Mouse (Mus musculus) frontal cortex, postnatal 25 days (tissue): Measurements from ENCODE around the gene Plxdc1.

Experiments
- DNase-seq, 2 experiments: peaks; one replicate each; pipeline ENCODE4 v3.0.0; 2022; ENCODE audit warnings: low spot score in 2 of 2

Gene Plxdc1

DNA sequence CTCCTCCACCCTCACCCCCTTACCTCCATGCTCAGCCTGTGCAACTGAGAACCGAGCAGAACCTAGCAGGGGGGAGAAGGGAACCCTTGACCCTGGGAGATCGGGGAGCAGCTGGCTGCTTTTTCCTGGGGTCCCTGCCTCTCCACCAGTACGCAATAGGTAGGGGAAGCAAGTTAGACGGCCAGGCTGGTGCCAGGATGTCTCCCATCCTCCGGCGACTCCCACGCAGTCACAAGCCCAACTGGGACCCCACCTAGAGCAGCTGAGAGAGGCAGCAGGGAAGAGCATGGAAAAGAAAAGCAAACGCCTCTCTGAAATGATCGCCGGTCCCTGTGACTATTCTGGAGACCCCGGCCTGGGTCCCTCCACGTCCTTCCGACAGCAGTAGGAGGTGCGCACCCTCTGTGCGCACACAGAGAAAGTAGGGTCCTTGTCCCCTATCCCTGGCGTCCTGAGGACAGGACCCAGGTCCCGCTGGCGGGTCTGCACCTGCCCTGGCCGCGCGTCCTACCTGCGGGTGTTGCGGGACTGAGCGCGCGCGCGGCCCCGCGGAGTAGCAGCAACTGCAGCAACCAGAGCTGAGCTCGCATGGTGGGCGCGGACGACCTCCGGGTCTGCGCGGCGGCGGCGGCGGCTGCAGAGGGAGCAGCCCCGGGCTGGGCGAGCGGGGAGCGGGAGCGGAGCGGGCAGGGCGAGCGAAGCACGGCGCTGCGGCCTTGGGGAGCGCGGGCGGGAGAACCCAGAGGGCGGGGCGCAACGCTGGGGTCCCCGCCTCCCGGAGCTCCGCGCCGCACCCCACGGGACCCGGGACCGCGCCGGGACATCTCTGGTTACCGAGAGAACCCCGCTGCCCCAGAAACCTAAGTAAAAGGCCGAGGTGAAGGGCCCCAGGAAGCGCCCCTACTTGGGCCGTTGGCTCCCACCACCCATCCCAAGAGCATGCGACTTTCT lies at the start of gene Plxdc1:
Plxdc1 (minus strand) TSS at position 718 of the 951 bp plus-strand sequence.
- no peak for DNase-seq

GRCm38 (mm10) chr11:98035977-98036377 lies 49.7 kb upstream of the Plxdc1 start:
- no peak for DNase-seq

- no peak for DNase-seq
Observed at GRCm38 (mm10) chr11:98034840-98035239, 48.6 kb upstream of the Plxdc1 start.

GRCm38 (mm10) chr11:98034061-98034460 lies 47.8 kb upstream of the Plxdc1 start:
- no peak for DNase-seq

- DNase-seq = peak; percentile 79 to 82
Observed at GRCm38 (mm10) chr11:98031443-98031770, 45.2 kb upstream of the Plxdc1 start.

DNA sequence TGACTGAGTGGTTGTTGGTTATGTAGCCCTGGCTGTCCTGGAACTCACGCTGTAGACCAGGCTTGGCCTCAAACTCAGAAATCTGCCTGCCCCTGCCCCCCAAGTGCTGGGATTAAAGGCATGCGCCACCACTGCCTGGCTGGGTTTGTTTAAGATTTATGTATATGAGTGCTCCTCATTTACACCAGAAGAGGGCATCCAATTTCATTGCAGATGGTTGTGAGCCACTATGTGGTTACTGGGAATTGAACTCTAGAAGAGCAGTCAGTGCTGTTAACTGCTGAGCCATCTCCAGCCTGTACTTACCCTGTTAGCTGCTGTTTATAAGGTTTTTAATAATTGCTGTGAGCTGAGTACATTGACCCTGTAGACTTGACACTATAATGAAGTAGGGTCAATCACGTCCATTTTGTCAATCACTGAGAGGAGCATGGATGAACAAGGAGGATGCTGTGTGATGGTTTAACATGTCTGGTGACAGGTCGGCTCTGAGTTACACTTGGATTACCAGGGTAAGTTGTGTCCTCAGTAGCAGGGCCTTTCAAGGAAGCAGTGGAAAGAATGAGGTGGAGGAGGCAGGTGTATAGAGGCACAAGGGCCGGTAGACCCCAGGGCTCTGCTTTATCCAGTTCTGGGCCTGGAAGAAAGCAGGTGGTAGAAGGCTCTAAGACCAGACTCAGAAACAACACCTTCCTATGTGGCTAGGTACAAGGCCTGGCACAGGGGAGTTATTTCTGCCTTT lies 44.6 kb upstream of the Plxdc1 start:
- DNase-seq = no peak

DNA sequence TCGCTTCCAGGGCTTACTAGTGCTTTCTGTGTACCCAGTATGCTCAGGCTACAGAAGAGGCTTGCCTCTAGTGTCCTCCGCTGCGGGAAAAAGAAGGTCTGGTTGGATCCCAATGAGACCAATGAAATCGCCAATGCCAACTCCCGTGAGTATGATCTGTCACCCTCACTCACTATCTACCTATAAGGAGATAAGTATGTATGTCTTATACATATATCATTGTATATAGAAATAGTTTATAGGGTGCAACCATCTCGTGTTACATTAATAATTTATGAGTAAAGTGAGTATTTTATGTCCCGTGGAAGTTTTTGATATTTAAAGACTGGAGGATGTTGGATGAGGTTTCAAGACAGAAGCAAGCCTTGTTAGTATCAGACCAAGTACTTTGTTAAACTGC lies 41.5 kb upstream of the Plxdc1 start:
- no peak for DNase-seq

DNA sequence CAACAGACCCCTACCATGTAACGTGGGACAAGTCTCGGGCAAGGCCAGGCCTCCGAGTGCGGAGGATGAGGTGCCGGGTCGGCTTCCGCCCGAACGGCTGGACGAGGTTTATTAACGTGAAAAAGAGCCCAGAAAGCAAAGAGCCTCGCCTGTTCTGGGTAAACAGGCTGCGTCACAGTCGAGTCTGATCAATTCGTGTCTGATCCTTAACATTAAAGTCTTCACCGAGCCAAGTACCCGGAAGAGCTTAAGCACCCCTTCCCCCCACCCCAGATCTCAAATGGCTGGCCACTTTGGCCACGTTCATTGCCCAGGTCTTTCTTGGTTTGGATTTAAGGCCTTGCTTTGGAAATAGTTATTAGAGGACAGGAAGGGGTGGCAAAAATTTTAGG lies 41.0 kb upstream of the Plxdc1 start:
- no peak for DNase-seq

DNA sequence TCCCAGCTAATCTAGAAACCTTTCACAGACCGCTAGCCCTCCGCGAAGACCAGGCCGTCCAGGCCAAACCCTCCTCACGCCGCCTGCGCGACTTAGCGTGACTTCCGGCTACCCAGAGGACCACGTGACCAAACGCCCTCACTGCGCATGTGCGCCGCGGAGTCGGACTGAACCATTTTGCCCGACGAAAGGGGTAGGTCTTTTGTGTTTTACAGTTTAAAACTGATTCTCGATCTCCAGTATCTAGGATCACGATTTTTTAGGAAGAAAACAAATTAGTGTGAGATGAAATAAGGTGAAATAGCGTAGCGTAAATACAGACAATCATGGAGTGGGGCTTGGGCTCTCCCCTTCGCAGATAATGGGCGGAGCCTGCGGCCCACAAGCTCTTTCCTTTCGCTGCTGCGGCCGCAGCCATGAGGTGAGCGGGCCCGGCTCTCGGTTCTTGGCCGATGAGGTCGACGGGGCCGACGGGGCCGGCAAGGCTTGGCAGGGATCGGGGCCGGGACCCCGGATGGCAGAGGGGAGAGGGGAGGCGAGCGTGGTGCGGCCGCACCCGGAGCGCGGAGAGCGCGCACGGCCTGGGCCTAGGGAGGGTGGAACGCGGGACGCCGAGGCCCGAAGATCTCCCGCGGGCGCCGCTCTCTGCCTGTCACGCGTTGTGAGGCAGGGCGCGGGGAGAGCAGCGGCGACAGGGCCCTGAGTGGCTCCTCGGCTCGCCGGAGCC lies 40.5 kb upstream of the Plxdc1 start, which contains the start of gene Rpl19:
Rpl19 (plus strand) TSS at position 141 of the 727 bp plus-strand sequence.
- DNase-seq = peak; percentile 82 to 92

DNA sequence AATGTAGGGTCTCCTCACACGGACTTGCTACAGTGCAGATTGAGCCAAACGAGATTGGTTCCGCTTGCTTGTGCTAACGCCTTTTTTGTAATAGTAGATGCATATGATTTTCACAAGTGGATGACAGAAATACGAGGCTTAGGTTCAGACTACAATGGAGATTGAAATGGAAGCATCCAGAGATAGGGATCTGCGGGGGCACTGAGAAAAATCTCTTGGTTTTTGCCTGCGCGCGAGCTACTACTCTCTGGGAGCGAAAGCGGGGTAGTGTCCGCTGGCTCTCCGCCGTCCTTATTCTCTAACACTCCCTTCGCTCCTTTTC lies 40.0 kb upstream of the Plxdc1 start:
- no peak for DNase-seq

- DNase-seq = no peak
Observed at GRCm38 (mm10) chr11:98024516-98024915, 38.3 kb upstream of the Plxdc1 start.

- DNase-seq = no peak
Observed at GRCm38 (mm10) chr11:98022555-98023371, 36.5 kb upstream of the Plxdc1 start, which contains the start of gene Cacnb1. Gene Cacnb1 (minus strand): TSS chr11:98023034.

- no peak for DNase-seq
Observed at GRCm38 (mm10) chr11:98022253-98022554, 36.0 kb upstream of the Plxdc1 start.

- DNase-seq = no peak
Observed at GRCm38 (mm10) chr11:98021565-98022252, 35.5 kb upstream of the Plxdc1 start.

- no peak for DNase-seq
Observed at GRCm38 (mm10) chr11:98021118-98021517, 34.9 kb upstream of the Plxdc1 start.

- DNase-seq = no peak
Observed at GRCm38 (mm10) chr11:98020710-98021109, 34.5 kb upstream of the Plxdc1 start.

GRCm38 (mm10) chr11:98019883-98020610 lies 33.8 kb upstream of the Plxdc1 start:
- no peak for DNase-seq

DNA sequence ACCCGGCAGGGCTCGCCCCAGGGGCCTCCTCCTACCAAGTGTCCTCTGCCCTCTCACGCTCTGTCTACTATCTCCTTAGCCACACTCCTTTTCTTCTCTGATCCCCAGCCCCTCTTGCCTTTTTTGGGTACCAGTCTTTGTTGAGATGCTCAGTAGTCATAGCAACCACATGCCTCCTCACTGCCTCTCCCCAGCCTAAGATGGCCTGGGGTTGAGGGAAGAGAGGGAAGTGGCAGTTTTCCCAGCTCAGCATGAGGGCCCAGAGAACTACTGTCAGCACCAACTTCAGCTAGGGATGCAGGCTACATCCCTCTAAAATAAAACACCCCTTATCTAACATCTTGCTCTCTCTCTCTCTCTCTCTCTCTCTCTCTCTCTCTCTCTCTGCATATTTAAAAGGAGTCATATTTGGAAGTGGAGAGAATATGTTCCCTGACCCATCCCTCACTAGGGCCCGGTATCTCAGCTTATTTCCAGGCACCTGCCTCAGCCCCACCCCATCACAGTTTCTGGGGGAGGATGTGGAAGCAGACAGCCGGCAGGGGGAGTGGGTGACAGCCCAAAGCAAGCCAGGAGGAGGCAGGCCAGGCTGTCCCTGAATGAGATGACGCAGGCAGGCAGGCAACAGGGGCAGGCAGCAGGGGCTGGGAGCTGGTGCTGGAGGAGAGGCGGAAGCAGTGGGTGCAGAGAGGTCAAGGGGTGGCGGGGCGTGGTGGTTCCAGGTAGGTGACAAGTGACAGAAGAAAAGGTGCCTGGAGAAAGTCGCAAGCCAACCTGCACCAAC lies 32.8 kb upstream of the Plxdc1 start:
- DNase-seq = no peak

GRCm38 (mm10) chr11:98018222-98018621 lies 32.0 kb upstream of the Plxdc1 start:
- no peak for DNase-seq
